Mouse (Mus musculus) midbrain, embryonic 11.5 days (tissue): ENCODE measurements at regions not wholly inside any gene's neighbourhood (a gene's known extent, or its start where the extent isn't known, plus 50 kb on each side); places are given as distances from the start of the nearest gene placed in this dataset.
A peak's percentile ranks its signal among the peaks of the same experiment; 100 is the strongest.

Source experiments
- ATAC-seq: fragments of 200-750 bp; cut with Nextera tagmentation; 2 replicates; pipeline ENCODE4 v1.8.0; 2017; ENCODE audit warnings: moderate TSS enrichment, moderate library complexity; ENCODE audit not compliant: low FRiP score
- DNase-seq: peaks from one replicate; pipeline ENCODE4 v3.0.0; 2015; ENCODE audit warnings: low spot score; ENCODE audit errors: missing footprints
- H3K27ac ChIP-seq: fragments of 300-500 bp; sonication (generic); 2 replicates; pipeline ENCODE4 v1.5.1; 2014; ENCODE audit warnings: low read depth, low read length
- H3K27me3 ChIP-seq: fragments of 300-500 bp; sonication (generic); 2 replicates; pipeline ENCODE4 v1.6.1; 2014; ENCODE audit warnings: mild to moderate bottlenecking, low read length, moderate library complexity, mixed read lengths; ENCODE audit not compliant: control insufficient read depth, insufficient read depth
- H3K36me3 ChIP-seq: fragments of 300-500 bp; sonication (generic); 2 replicates; pipeline ENCODE4 v1.6.1; 2014; ENCODE audit warnings: mild to moderate bottlenecking, low read length, moderate library complexity, mixed read lengths; ENCODE audit not compliant: control insufficient read depth, insufficient read depth
- H3K4me1 ChIP-seq: fragments of 300-500 bp; sonication (generic); 2 replicates; pipeline ENCODE4 v1.6.1; 2014; ENCODE audit warnings: low read length; ENCODE audit not compliant: control insufficient read depth, insufficient read depth
- H3K4me2 ChIP-seq: fragments of 300-500 bp; sonication (generic); 2 replicates; pipeline ENCODE4 v1.6.1; 2014; ENCODE audit warnings: mild to moderate bottlenecking, moderate library complexity
- H3K4me3 ChIP-seq: fragments of 300-500 bp; sonication (generic); 2 replicates; pipeline ENCODE4 v1.5.1; 2014; ENCODE audit warnings: low read depth, low read length
- H3K9ac ChIP-seq: fragments of 300-500 bp; sonication (generic); 2 replicates; pipeline ENCODE4 v1.6.1; 2014; ENCODE audit warnings: low read length
- H3K9me3 ChIP-seq: fragments of 300-500 bp; sonication (generic); 2 replicates; pipeline ENCODE4 v1.6.1; 2016; ENCODE audit warnings: low read length; ENCODE audit not compliant: control insufficient read depth
- WGBS: fragments of 180-500 bp; shearing (Covaris S2); extraction: QIAGEN DNeasy Blood & Tissue Kit; methylation state at CpG from one replicate; pipeline ENCODE4 v1.1.7; 2014; 5-methylcytosine and 5-hydroxymethylcytosine counted together

DNA sequence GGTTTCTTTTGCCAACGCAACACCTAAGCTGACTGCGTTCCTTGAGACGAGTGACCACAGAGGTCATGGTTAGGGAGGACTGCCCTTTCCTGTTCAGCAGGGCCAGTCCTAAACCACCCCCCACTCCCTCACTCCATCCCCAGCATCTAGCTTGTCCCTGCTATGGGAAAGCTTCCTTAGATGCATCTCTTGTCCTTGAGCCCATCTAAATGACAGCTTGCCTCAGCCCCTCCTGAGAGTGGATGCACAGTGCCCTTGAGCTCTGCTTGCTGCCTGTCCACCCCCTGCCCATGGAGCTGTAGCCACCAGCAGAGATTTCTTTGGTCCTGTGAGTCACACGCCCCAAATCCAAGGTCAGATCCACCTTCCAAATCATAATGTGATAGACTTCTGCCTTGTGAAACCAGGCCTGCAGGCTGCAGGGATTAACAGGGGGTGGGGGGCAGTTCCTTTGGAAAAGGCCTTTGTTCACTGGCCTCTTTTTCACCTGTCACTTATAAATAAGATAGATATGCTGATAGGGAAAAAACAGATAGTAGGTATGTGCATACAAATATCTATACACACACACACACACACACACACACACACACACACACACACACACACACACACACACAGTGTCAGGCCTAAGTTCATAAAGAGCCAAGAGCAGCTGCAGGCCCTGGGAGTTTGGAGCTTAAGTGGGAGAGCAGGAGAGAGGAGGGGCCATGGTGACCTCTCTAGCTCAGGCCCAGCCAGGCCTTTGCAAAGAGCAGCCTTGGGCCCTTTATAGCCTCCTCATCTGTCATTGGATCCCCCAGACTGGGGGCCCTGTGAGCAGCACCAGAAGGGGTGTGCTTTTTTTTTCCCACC lies 56.4 kb upstream of the Adra2c start:
- Histone ChIP-seq H3K4me2 (no peak overlapping the region), H3K27ac (no peak overlapping the region), H3K9ac (no peak overlapping the region), H3K4me3 (no peak overlapping the region), H3K36me3 (no peaks in the 10 kb centered on the region), H3K27me3 (no peaks in the 10 kb centered on the region), H3K9me3 (no peaks in the 10 kb centered on the region), H3K4me1 (0 out of 2 replicates have a peak, but pooled peaks cover 2% of the 10 kb centered on the region)
- 73% methylated on average over 4 of the region's 4 CpGs for WGBS
- 0 out of 2 replicates have a peak, but pooled peaks have one; percentile 42 for ATAC-seq
- DNase-seq: peak; percentile 80

DNA sequence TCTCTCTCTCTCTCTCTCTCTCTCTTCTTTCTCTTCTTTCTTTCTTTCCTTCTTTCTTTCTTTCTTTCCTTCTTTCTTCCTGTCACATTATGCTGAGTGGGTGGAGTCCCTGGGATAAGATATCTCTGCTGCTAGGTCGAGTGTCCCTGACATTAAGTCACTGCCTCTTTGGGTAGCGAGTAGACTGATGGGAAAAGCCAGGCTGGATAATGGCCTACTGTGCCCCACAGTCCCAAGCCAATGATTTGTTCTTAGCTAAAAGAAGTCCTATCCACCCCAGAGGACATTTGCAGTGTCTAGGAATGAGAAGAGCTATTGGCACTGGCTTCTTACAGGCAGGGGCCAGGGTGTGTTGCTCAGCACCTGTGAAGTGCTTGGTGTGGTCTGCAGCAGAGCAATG lies 61.8 kb upstream of the Adra2c start:
- WGBS: 67% methylated on average over 2 of the region's 2 CpGs

DNA sequence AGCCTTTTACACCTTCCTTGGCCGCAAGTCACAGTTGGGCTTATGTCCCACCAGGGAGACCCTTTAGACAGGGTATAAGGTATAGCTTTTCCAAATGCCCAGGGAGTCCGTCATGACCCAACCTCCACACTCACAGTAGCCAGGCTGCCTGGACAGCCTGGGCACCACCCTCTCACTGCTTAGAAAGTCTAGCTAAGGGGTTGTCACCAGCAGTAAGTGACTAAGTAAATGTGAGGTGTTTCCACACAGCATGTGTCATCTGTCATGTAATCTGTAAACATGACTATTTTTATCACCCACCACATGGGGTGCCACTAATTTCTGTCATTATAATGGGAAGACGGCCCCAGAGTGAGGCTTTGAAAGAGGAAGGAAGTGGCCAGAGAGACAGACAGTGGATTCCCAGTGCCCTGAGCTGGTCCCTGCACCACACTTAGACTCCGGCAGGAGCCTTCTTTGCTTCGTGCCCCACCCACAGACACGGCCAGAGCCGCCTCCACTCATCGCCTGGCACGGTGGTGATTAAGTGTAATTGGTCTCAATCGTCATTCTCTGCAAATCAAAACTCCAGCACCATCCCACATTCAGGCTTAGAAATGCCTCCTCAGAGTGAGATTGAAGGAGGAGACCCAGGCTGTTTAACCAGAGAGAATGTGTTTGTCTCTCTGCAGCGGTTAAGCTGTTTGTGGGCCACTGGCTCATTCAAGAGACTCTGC lies 62.5 kb upstream of the Adra2c start:
- Histone ChIP-seq H3K27me3 (no peaks in the 10 kb centered on the region), H3K36me3 (no peaks in the 10 kb centered on the region), H3K4me2 (no peak overlapping the region), H3K4me1 (no peaks in the 10 kb centered on the region), H3K9me3 (no peaks in the 10 kb centered on the region), H3K4me3 (no peak overlapping the region), H3K27ac (no peak overlapping the region), H3K9ac (no peak overlapping the region)
- DNase-seq (peak; percentile 49), ATAC-seq (no peak)
- 83% methylated on average over 11 of the region's 11 CpGs for WGBS

More for the DNA sequence above, 61.8 kb upstream of the Adra2c start:
- Histone ChIP-seq H3K9ac (no peak overlapping the region), H3K9me3 (no peaks in the 10 kb centered on the region), H3K4me2 (no peak overlapping the region), H3K36me3 (no peaks in the 10 kb centered on the region), H3K27me3 (no peaks in the 10 kb centered on the region), H3K4me3 (no peak overlapping the region), H3K27ac (no peak overlapping the region), H3K4me1 (no peaks in the 10 kb centered on the region)
- no peak for ATAC-seq
- DNase-seq: peak; percentile 53

DNA sequence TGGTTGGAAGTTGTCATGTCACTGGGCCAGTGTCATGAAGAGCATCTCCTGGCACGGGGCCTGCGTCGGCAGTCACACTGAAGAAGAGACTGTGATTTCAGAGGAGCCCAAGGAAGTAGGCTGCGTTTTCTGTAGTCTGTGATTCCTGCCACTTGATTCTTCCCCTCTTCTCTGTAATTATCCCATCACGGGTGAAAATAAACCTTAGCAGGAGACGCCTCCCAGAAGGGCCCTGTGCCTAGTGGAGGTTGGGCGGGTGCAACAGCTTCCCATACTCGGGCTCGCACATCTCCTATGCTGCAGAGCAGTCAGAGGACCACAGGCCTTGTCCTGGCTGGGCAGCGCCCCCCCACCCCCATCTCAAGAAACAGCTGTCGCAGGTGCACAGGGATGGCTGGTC lies 63.1 kb upstream of the Adra2c start:
- no peak overlapping the region for H3K27ac ChIP-seq
- no peak overlapping the region for H3K4me3 ChIP-seq
- H3K9ac ChIP-seq: no peak overlapping the region
- no peaks in the 10 kb centered on the region for H3K9me3 ChIP-seq
- WGBS: 91% methylated on average over 11 of the region's 11 CpGs
- no peaks in the 10 kb centered on the region for H3K36me3 ChIP-seq
- no peak overlapping the region for H3K4me2 ChIP-seq
- no peaks in the 10 kb centered on the region for H3K27me3 ChIP-seq
- DNase-seq (peak; percentile 19), ATAC-seq (no peak)
- H3K4me1 ChIP-seq: no peaks in the 10 kb centered on the region

DNA sequence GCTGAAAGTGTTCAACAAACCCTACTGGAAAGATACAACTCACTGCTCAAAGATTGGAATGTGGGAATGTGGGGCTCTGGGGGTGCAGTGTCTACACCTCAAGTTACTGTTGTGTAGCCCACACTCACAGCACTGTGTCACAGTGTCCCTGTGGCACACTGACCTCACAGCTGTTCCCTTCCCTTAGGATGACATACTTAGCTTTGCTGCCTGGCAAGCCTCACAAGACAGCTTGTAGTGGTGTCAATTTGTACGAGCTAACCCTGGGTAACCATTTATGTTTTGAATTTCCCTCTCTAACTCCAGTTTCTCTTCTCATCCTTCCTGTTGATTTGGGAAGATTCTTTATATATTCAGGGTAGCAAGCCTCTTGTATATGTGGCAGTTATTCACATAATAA lies 68.8 kb upstream of the Adra2c start:
- Histone ChIP-seq H3K27me3 (no peaks in the 10 kb centered on the region), H3K9me3 (no peaks in the 10 kb centered on the region), H3K4me2 (no peak overlapping the region), H3K36me3 (no peaks in the 10 kb centered on the region), H3K9ac (no peak overlapping the region), H3K4me1 (no peaks in the 10 kb centered on the region), H3K4me3 (no peak overlapping the region), H3K27ac (no peak overlapping the region)
- DNase-seq (peak; percentile 59), ATAC-seq (no peak)
- 70% methylated on average over 1 of the region's 1 CpGs for WGBS

DNA sequence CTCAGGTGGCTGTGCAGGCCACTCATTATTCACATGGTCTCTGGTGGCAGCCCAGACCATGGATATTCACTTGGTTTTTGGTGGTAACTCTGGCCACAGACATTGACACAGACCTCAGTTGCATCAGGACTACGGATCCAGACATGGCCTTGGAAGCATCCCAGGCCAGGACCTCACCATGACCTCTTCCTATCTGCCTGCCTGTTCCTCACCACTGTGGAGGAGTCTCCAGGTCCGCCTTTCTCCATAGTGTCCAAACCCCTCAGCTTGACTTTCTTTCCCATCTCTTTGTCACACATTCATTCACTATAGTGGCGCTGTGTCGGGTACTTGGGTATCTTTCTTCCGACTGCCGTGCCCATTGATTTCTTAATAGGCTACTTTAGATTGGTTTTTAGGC lies 74.1 kb upstream of the Adra2c start:
- peaks cover 3% of the 10 kb centered on the region; the same call in 1 of the 2 replicates for H3K4me1 ChIP-seq
- no peak overlapping the region for H3K9ac ChIP-seq
- no peak overlapping the region for H3K4me3 ChIP-seq
- WGBS: 93% methylated on average over 6 of the region's 6 CpGs
- DNase-seq (peak; percentile 53), ATAC-seq (no peak)
- H3K27me3 ChIP-seq: no peaks in the 10 kb centered on the region
- no peaks in the 10 kb centered on the region for H3K9me3 ChIP-seq
- H3K36me3 ChIP-seq: no peaks in the 10 kb centered on the region
- H3K4me2 ChIP-seq: no peak overlapping the region
- no peak overlapping the region for H3K27ac ChIP-seq

DNA sequence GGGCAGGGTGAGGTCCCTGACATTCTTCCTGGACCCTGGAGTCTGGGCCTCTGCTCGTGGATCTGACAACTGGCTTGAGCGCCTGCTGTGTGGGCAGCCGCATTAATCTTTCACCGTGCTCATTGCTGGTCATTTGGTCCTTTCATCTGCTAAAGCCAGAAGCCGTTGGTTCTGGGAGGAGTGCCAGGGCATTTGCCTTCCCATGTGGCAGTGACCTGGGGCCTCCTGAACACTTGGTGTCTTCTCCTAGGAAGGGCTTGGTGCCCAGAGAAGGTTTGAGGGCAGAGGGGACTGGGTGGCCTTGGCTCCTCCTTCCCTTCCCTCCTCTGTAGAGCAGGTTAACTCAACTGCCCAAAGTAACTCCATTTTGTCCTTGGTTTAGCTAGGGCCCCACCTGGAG lies 79.7 kb upstream of the Adra2c start:
- H3K27ac ChIP-seq: no peak overlapping the region
- peaks cover 3% of the 10 kb centered on the region; the same call in 1 of the 2 replicates for H3K4me1 ChIP-seq
- H3K9me3 ChIP-seq: no peaks in the 10 kb centered on the region
- no peaks in the 10 kb centered on the region for H3K36me3 ChIP-seq
- 63% methylated on average over 5 of the region's 5 CpGs for WGBS
- DNase-seq (no peak), ATAC-seq (no peak)
- no peak overlapping the region for H3K4me2 ChIP-seq
- no peaks in the 10 kb centered on the region for H3K27me3 ChIP-seq
- H3K9ac ChIP-seq: no peak overlapping the region
- H3K4me3 ChIP-seq: no peak overlapping the region

DNA sequence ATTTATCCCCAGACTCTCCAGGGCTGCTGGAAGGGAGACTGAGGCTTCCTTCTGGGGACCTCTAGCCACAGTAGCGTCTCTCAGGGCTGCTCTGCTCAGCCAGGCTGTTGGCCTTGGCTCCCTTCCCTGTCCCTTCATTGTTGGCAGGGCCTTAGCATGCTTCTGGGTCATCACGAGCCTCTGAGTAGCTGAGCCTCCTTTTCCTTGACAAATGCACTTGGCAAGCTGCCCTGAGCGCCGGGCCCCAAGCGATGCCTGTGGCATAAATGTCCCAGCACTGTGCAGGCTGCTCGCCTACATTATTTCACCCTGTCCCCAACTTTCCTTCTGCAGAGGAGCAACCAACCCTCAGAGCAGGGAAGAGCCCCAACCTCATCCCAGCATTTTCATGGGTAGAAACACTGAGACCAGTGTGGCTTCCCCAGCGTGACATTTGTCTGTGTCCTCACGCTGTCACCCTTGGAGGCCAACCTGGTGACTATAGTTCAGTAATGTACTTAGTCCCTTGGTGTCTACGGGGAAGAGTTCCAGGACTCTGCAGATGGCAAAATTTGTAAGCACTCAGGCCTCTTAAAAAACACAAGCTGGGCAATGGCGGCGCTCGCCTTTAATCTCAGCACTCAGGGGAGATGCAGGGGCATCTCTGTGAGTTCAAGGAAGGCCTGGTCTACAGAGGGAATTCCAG lies 83.7 kb upstream of the Lrpap1 start:
- DNase-seq (peak; percentile 57), ATAC-seq (no peak)
- no peak overlapping the region for H3K27ac ChIP-seq
- no peak overlapping the region for H3K4me3 ChIP-seq
- no peaks in the 10 kb centered on the region for H3K36me3 ChIP-seq
- H3K9me3 ChIP-seq: no peaks in the 10 kb centered on the region
- H3K9ac ChIP-seq: no peak overlapping the region
- WGBS: 86% methylated on average over 12 of the region's 12 CpGs
- H3K4me2 ChIP-seq: no peak overlapping the region
- H3K4me1 ChIP-seq: no peaks in the 10 kb centered on the region; the same call in 1 of the 2 replicates
- no peaks in the 10 kb centered on the region for H3K27me3 ChIP-seq

DNA sequence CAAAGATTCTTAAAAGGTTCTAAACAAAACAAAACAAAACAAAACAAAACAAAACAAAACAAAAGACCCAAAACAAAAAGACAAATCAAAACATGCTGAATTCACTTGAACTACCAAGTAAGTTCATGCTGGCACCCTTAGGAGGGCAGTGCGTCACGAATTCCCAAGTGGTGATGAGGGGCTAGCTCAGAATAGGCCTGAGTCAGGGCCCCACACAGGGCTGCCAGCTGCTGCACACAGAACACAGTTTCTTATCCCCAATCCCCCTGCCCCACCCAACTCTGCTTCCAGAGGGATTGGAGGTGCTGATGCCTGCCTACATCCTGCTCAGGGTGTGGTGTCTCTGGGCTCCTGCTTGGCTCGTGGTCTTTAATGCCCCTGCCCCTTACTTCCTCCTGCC lies 80.3 kb upstream of the Lrpap1 start:
- Histone ChIP-seq H3K9ac (no peak overlapping the region), H3K4me2 (no peak overlapping the region), H3K27ac (no peak overlapping the region), H3K4me3 (no peak overlapping the region), H3K4me1 (no peaks in the 10 kb centered on the region), H3K36me3 (no peaks in the 10 kb centered on the region), H3K27me3 (no peaks in the 10 kb centered on the region), H3K9me3 (no peaks in the 10 kb centered on the region)
- DNase-seq (peak; percentile 72), ATAC-seq (no peak)
- WGBS: 77% methylated on average over 3 of the region's 3 CpGs
